12 mouse cellular contexts compared by ENCODE assay signal in genomic region chr8:11038788-11039187, GRCm38 (mm10).
"Had no signal": no experiment of that assay in that cellular context is flagged by ENCODE, and none has a peak within 500 bp of the region (broad histone marks: within the 10 kb centered on the region; RNA-seq: fewer than 3 reads in every experiment).

No protein-coding gene starts in this region.

- H3K4me3 ChIP-seq: left cerebral cortex, adult 2 months; limb, embryonic 15.5 days; megakaryocyte, embryonic 14.5 days; neural tube, embryonic 15.5 days had no signal

- DNase-seq: kidney, adult 8-10 months; kidney, postnatal 25 days; right cerebral cortex, adult 18-20 months; right cerebral cortex, postnatal 25 days; thymus, postnatal 36 days had no signal

- ATAC-seq: intestine, postnatal 0 days; lung, postnatal 0 days; midbrain, embryonic 16.5 days had no signal
